Mouse (Mus musculus) layer of hippocampus, postnatal 14 days (tissue): ENCODE measurements around the gene Dlgap4. TPM values are rescaled to one million over a fixed set of nuclear protein-coding genes. Genes with fewer than 3 reads are reported as not detected.

Experiments used
- DNase-seq, 2 experiments: peaks; one replicate each; pipeline ENCODE4 v3.0.0; 2021 to 2022; ENCODE audit warnings: low spot score in 2 of 2, mixed read lengths in 1 of 2
- total RNA-seq, 2 experiments: library from RNA; stranded (reverse); gene quantifications; 2 replicates each; pipeline ENCODE4 v1.2.3; 2021

The Dlgap4 gene
- total RNA-seq, 2 experiments from 2014 or later: 194 TPM

DNA sequence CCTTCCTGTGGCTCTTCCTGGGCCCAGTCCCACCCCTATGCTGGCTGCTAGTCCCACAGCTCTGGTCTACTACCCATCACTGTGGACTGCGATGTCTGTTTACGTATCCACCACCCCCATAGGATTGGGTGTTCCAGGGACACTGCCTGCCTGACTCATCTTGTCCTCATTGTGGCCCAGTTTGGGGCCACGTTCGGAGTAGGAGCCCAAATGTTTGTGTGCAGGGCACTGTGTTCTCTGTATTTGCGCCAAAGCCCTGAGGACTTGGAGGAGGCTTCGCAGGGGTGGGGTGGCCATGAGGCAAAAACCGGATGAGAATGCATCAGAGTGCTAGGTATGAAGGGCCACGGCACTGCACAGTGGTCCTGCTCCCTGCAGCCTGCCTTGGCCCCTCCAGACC is 44.0 kb downstream of the Dlgap4 start:
- no peak for DNase-seq

DNA sequence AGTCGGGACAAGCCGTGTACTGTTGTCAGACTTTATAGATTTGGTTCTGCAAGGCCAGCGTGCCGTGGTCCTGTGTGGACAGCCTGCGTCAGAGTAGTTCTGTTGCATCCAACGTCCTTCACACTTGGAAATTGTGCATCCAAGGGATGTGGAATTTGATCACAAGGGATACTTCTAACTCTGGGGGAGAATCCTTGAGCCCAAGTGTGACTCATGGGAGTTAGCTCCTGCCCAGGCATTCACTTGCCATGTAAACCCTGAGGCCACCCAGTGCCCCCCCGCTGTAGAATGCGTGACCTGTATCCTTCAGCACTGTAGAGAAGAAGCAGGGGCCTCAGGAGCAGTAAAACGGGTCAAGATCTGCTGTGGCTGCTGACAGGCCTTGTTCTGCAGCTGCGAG is 44.7 kb downstream of the Dlgap4 start:
- no peak for DNase-seq

DNA sequence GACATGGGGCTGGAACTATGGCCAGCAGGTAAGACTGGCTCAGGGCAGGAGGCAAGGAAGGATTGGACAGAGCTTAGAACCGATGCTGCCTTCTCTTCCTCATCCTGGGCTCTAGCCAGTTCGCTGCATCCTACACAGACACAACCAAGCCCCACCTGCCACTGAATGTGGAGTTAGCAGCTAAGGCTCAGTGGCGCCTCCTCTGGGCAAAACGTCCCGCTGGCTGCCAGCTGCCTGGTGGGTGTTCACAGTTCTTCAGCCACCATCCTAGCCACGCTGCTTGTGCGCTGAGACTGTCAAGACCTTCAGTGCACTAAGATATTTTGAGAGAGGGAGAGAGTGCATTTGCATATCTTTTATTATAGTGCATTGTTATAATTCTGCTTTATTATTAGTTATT is 45.2 kb downstream of the Dlgap4 start:
- peak in 1 of 2 experiments; percentile 37 for DNase-seq

DNA sequence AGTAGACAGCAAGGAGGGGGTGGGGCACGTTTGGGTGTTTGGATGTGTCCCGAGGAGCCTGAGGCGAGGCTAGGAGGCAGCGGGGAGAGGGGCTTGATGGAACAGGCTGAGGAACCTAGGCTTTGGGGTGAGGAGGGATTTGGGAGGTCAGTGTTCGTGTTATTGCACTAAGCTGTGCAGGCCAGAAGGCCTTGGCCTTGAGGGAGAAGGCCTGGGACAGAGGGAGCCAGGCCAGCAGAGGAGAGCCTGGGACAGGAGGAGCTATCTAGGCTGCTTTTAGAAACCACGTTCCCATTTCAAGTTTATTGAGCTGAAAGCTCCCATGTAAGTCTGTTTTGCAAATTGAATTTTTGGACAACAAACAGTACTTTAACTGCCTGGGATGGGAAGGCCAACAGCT is 46.5 kb downstream of the Dlgap4 start:
- DNase-seq: no peak

DNA sequence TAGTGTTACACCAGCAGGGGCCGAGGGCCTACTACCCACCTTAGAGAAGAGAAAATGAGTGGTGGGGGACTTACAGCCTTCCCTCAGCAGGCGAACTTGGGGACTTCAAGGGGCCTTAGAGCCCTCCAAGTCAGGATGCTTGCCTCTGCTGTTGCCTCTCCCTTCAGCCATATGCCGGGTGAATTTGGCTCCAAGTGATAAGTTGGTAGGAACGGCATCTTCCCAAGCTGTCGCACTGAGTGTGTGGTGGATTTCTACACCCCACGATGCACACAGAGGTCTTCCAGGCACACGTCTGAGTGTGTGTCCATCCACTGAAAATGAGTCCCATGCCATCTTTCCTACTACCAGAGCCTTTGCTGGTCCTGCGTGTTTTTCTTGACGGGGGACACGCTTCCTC is 49.7 kb downstream of the Dlgap4 start:
- DNase-seq: no peak

DNA sequence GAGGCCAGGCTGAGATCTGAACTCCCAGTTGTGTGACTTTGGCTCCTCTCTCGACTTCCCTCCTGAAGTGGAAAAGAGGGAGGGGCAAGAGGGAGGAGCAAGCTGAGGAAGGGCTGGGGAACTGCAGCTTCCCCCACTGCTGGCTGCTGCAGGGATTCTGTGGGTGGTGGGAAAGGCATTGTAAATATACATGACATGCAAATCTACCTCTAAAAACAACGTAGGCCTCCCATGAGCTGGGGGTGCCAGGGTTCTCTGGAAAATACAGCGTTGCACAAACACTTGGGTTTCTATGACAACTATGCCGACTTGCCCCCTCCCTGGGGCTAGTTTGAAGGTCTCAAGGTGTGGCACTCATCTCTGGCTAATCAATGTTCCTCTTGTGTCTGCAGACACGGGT is 50.9 kb downstream of the Dlgap4 start:
- peak in 1 of 2 experiments; percentile 22 for DNase-seq

DNA sequence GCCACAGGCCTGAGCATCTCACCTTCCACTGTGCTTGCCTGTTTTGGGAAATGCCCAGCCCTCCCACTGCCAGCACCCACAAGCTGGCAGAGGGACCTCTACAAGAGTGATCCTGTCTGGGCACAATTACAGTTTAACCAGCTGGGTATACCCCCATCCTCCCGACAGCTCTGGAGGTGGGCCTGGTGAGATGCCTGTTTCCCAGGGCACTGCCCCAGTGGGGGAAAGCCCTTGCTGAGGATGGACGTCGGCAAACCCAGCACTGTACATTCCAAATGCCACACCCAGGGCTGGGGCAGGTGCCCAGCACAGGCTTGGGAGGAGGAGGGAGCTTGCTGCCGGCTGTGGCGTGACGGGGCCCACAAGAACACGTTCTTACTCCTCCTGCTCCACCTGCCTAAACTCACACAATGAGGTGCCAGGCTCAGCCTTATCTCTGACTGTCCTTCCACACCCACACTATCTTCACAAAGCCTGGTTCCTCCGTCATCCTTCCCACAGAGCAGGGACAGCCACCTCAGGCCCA is 51.6 kb downstream of the Dlgap4 start:
- DNase-seq: peak; percentile 51 to 52

DNA sequence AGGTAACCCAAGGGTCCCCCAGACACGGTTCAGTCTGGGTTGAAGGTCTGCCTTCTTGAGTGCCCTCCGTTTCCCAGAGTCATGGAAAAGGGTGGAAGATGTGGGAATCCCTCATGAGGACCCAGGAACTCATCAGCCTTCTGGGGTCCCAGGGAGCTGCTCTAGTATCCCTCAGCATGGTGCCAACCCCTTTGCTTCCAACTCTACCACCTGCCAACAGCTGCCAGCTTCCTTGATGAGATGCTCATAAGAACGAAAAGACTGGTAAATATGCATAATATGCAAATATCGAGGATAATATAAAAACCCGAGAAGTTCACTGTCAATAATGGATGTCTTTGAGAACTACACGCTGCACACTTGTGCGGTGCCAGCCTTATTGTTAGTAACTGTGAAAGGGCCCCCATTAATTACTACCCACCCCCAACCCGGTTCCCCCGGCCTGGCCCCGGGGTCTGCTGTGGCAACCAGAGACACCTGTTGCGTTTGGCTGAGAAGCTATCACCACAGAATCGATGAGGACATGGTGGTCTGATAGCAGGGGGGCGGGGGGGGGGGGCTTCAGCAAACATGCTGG is 52.2 kb downstream of the Dlgap4 start:
- peak; percentile 22 to 41 for DNase-seq

DNA sequence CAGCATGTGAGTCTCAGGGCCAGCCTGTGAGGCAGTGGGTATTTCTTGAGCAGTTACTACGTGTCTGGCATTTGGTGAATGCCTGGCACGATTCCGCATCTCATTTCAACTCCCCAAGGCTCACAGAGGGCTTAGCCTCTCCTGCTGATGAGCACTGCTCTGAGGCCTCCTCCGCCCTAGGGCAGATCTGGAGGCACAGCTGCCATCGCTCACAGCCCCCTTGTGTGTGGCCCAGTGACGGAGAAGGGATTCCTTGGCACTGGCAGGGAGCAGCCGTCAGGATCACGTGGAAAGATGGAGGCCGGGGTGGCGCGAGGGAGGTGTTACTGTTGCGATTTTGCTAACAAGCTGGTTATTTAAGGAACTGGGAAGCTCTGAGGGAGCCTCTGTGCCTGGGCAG is 52.7 kb downstream of the Dlgap4 start:
- peak; percentile 81 to 87 for DNase-seq

DNA sequence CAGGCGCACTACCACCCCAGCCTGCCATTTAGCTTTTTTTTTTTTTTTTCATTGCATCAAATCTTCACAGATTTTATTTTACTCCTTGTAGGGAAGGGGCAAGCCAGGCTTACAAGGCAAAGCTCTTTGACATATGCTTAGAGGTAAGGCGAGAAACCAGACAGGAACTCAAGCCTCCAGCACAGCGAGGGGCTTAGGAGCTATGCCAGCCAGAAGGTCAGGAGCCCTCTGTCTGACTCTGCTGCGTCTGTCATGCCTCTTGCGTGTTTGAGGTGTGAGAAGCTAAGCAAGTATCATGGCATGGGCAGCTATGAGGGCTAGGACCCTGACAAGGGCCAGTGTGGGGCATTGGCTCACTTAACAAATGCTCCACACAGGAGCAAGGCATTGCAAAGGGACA is 53.8 kb downstream of the Dlgap4 start:
- DNase-seq: no peak

DNA sequence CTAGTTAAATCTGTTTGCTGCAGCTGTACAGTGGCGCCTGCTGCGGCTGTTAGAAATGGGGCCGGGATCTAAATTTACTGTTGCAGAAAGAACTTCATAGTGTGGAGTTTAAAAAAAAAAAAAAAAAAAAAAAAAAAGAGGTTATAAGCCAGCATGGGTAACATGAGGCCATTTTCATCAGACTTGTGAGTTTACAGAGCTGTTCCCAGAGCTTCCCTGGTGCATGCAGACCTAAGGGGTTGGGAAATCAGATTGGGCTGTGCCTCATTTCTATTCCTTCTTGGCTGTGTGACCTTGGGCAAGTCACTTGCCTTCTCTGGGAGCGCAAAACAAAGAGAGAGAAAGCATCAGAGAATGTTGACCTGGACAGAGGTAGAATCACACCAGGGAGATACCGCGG is 55.1 kb downstream of the Dlgap4 start:
- no peak for DNase-seq

DNA sequence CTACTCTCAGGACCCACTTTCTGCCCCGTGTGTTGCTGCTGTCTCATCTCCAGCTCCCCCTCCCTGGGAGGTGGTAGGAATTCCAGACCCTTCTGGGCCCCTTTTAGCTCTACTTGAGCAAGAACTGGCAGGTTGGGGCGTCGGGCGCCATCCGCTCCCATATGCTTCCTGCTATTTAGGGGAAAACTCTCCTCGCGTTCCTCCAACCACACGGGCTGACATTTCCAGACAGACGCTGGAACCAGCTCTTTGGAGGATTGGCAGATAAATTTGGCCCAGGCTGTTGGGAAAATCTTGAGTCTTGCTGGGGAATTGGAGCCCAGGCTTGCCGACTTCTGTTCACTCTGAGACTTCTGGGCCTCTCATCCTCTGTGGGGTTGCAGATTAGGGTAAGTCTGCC is 59.8 kb downstream of the Dlgap4 start:
- peak; percentile 47 to 81 for DNase-seq

DNA sequence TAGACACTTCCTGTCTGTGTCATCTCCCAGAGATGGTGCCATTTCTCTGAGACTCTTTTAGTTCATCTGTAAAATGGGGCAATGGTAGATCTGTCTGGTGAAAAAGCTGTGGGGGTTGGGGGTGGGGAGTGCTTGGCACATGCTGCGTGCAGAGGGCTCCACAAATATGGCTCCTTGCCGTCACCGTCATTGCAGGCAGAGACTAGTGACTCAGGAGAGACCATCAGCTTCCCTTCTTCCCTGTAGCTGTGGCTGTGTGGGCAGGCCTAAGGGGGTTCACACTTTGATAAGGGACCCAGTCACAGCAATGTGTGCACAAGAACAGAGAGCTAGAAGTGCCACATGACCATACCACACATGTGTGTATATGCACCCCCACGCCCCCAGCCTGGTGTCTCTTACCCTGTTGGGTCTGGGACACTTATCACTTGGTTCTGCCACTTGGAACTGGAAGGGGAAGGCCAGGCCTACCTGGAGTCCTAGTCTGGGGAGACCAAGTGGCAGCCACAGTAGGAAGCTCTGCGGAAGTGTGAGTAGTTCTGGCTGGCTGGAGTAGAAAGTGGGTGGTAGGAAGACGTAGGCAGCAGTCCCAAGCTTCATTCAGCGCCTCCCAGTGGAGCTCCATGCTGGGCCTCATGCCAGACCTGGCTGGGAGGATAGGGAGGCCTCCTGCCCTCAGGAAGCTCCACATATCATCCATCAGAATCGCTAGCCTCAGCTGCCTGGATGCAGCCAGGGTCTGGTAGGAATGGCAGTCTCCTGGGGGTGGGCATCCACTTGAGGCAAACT is 60.6 kb downstream of the Dlgap4 start:
- no peak for DNase-seq

DNA sequence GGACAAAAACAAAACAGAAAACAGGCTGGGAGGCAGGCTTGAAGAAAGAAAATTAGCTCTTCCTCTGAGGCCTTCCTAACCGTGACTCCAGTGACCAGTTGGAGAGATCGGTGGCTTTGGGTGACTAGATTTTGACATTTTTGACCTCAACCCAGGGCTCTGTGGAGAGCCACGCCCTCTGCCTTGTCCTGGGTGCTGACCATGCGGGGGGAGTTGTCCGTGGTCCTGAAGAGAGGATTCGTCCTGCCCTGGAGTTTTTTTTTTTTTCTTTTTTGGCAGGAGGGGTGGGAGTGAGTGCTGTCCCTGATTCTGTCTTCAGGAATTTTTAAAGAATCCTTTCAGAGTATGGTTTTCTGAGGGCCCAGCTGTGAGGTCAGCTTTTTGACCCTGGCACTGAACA is 63.4 kb downstream of the Dlgap4 start:
- DNase-seq: no peak

DNA sequence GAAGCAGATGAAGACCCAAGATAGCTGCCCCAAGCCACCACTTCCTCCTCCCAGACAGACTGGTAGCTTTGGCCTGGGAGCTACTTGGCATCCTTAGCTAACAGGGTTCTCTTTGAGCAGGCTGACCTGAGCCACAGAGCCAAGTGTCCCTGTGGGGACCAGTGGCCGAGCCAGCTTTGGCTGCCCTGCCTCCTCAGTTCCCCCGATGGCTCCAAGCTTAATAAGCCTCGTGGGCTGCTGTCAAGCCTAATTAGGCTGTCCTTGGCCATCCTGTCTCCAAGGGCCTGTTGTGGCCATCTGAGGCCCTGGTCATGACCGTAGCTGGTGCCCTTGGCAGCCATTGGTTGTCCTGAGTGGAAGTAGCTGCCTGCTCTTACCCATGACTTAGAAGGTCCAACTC is 64.6 kb downstream of the Dlgap4 start:
- DNase-seq: no peak

DNA sequence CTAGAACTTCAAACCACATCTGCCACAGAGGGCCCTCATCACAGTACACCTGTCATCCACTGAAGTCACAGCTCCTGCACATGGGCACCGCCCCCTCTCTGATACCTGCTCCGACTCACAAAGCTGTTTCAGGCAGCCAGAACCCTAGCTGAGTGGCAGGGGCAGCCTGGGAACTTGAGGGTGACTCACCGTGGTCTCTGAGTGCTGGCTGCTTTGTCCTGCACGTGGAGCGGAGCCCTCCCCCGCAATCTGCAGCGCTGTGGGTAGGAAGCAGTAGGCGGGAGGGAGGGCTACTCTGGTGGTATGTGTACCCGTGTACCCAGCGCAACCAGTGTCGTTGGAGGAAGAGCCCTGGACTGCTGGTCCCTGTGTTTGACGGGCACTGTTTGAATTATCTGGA is 69.5 kb downstream of the Dlgap4 start:
- DNase-seq: no peak

DNA sequence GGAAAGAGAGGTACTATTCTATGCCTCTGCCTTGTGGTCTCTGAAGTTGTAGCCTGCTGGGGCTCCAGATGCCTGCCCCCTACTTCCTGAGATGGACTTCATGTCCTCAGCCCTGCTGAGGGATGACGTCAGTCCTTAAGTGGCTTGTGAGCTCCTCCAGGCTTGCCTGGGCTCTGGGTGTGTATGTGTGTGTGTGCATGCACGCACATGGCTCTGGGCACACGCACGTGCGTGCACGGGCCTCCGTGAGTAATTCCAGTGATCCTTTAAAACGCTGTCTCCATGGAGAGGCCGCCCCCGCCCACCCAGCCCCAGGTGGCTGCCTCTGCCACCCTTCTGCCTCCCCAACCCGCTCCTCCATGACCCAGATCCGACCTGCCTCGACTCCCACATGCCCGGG is 72.5 kb downstream of the Dlgap4 start:
- no peak for DNase-seq

DNA sequence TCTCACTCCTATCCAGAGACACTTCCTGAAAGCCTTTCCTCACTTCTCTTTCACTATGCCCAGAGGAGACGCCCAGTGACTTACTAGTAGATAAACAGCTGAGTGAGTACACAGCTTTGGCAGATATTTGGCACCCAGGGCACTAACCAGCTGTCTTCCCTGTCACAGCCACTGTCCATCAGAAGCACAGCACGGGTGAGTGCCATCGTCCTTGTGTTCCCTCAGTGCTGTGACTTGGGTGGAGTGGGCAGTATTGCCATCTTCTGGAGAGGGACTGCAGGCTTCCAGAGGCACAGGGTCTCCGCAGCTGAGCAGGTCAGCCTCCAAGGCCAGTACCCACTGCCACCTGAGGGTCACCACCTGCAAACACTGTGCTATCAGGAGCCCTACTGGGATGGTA is 73.2 kb downstream of the Dlgap4 start:
- no peak for DNase-seq

DNA sequence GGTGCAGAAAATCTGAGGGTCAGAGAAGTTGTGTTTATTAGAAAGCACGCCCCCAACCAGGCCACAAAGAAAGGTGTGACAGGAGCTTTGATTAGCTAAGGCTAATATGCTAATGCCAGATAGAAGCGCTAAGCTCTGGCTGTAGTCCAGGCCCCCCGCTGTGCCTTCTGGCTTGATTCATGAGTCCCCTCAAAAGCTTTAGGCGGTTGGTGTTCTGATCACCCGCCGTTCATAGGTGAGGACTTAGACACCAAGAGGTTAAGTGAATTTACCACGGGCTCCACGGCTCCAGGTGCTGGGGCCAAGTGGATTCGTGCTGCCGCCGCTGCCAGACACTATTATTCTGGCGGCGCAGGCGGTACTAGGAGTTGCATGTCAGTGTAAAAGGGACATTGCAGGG is 75.1 kb downstream of the Dlgap4 start:
- peak in 1 of 2 experiments; percentile 30 for DNase-seq

DNA sequence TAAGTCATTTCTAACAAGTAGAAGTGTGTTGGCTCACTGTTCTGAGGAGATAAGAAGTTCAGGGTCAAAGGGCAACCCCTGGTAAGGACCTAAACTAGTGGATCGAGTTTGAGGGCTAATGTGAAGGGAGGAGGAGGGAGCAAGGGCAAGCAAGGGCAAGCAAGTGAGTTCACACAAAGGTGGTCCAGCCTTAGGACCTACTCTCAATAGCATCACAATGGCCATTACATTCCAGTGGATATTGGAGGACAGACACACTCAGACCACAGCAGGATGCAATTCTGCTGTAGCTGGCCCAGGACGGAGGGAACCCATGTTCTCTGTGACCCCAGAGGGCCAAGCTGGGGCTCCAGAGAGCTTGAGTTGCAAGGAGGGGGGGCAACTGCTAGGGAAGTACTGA is 77.3 kb downstream of the Dlgap4 start:
- DNase-seq: no peak

DNA sequence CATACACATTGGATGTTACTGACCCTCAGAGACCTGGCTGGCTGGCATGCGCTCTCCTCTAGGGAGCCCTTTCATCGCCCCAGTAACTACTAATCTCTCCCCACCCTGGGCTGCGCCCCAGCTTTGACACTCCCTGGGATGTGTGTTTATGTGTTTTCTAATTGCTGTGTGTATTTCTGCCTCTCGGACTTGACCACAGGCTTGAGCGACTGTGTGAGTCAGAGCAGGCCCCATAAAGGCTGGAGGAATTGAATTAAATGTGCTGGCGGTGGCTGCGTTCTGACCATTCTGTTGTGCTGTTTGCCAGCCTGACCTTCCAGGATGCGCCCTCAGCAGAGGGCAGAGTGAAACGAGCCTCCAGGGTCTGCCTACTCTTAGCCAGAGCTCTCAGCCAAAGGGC is 78.2 kb downstream of the Dlgap4 start:
- no peak for DNase-seq

DNA sequence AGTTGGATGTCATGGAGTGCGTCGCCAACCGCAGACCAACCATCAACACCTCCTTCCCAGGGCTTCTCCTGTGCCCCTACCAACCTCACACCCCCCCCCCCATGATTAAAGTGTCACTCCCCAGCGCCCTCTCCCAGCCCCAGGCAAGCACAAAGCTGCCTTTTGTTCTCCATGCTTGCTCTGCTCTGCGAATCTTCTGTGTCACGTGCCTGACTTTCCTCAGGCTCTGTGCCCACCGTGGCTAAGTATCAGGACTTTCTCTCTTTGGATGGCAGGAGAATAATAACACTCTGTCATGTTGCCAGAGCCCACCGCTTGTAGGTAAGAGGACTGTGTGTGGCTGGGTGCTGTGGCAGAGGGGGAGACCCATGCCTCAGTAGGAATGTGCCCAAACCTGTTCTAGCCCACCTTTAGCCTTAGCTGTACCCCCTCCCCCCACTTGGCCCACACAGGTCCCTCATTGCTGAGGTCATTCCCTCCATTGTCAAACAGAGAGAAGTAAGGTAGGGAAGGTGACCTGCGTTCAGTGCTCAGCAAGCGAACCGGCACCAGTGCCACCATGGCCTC is 79.8 kb downstream of the Dlgap4 start:
- no peak for DNase-seq

DNA sequence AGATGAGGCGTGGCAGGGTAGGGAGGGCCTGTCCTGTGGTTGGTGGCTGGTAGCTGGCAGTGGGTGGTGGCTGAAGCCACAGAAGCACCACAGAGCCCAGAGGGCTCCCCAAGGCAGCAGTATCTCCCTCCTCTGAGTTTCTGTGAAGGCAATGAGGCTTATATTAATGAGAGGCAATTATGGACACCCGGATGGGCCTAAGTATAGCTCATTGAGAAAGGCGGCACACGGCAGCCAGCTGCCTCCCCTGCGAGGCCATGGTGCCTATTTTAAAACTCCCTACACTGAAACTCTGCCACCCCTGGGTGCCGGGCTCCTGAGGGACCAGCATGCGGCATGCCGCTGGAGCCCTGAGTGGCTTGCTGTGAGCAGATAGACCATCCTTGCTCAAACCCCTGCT is 83.8 kb downstream of the Dlgap4 start:
- DNase-seq: no peak
